Mouse (Mus musculus) fat pad, adult 2 months (tissue): ENCODE measurements around the gene Arel1.

ENCODE experiments used
- DNase-seq: peaks from one replicate; pipeline ENCODE4 v3.0.0-alpha.2; 2011; ENCODE audit warnings: low read depth, low spot score; ENCODE audit errors: extremely low read depth

Arel1 gene

DNA sequence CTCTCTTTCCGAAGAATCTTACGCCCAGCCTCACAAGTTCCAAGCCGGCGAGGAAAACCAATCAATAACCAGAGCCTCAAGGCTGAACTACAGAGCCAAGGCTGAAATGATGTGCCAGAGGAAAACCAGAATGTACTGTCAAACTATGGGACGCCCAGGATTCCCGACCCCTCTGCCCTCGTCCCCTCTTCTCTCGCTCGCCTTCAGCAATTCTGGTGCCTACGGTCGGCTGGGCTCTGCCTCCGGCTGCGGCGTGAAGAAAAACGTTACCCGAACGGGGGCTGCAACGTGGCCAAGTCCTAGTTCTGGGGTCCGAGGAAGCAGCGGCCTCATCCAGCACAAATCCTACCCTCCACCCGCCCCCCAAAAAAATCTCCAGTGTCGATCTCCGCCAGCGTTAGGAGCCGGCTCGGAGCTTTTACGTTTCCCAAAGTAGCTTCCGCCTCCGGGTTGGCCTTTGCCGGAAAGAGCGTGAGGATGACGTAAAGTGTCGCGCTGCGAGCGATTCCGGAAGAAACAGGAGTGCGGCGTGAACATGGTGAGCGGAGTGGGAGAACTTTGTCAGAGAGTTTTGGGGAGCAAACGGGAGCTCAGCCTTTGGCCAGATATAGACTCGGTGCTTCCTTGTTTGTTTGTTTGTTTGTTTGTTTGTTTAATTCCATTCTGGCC is at the start of gene Arel1, which contains the start of gene Fcf1:
Arel1 (minus strand) TSS at position 473 of the 669 bp plus-strand sequence.
Fcf1 (plus strand) TSS at position 470 of the 669 bp plus-strand sequence.
- no peak for DNase-seq

GRCm38 (mm10) chr12:85012185-85012584 is 41.5 kb upstream of the Arel1 start:
- DNase-seq: no peak

DNA sequence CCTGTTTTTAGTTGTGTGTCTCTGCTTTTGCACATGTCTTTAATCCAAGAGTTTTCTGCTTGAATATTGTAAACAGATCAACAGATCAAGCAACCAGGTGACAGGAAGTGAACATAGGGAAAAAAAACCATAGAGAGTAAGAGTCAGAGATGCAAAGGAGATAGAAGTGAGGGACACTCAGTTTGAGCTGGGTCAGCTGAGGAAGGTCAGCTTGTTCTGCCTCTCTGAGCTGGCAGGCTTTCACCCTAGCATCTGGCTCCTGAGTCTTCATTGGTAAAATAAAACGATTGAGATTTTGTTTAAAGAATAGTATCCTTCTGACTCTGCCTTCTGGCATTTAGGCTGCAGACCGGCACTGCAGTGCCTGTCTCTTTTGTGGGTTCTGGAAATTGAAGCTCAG is 39.8 kb upstream of the Arel1 start:
- DNase-seq: no peak

DNA sequence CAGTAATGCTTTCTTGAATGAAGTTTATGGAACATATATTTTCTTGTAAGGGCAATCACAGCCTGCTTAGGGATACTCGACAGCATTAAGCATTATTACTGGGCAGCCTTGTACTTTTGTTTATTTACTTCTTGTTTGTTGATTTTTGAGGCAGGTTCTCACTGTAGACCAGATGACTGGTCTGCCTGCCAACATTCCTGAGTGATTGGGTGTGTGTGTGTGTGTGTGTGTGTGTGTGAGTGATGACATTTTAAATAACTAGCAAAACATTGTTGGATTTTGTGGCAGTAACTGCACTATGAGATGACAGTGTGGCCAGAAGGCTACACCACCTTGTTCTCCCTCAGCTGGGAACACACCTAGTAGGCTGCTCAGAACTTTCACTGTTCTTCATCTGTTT is 39.1 kb upstream of the Arel1 start:
- DNase-seq: no peak

GRCm38 (mm10) chr12:85007021-85007420 is 36.3 kb upstream of the Arel1 start:
- DNase-seq: no peak

DNA sequence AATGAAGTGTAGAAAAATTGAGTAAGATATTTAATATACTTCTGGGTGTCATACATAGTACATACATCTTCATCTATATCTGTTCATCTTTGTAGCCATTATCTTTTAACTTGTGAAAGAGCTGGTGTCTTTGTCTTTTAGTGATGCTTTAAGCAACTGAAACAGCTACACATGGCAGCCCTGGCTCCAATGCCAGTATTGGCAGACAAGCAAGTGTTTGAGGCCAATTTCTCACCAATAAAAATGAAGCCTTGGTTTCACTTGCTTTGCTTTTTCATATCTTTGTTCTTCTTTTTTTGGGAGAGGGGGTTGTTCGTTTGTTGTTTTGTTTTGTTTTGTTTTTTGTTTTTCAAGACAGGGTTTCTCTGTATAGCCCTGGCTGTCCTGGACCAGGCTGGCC is 35.5 kb upstream of the Arel1 start:
- DNase-seq: no peak

- no peak for DNase-seq
Measured at GRCm38 (mm10) chr12:84999053-84999452, 28.4 kb upstream of the Arel1 start.

GRCm38 (mm10) chr12:84996501-84997398 is 26.1 kb upstream of the Arel1 start:
- DNase-seq: no peak

DNA sequence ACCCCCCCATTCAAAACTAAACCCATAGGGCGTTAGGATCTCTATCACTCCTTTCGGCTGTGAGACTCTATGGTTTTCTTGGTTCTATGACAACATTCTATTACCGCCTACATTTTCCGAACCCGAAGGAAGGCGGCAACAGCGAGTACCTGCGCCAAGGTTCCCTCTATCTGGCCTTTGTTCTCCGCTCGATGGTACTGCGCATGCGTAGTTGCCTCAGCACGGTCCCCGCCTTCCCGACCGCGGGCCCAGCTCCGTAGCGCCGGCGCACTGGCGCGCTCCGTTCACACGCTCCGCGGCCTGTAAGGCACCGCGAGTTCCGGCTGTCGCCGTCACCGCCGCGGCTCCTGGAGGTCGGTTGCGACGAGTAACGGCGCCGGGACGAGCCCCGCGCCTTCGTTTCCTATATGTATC is 25.4 kb upstream of the Arel1 start, which contains the start of gene Ylpm1:
Ylpm1 (plus strand) TSS at position 239 of the 414 bp plus-strand sequence.
- DNase-seq: peak; percentile 86

DNA sequence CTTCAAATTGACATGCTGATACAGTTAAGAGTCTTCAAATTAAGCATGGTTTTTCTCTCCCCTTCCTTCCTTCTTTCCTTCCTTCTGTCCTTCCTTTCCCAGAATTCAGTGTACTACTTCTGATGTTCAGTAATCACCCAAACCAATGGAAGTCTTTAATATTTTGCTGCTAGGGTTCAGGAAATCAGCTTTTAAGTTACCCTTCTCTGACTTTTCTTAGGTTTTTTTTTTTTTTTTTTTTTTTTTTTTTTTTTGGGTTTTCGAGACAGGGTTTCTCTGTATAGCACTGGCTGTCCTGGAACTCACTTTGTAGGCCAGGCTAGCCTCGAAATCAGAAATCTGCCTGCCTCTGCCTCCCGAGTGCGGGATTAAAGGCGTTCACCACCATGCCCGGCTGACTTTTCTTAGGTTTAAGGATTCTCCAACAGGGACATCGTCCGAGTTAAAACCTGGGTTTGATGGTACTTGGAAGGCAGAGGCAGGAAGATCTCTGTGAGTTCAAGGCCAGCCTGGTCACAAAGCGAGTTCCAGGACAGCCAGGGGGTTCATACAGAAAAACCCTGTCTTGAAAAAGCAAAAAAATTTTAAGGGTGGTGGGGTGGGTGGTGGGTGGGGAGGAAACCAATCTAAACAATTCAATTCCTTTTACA is 24.5 kb upstream of the Arel1 start:
- no peak for DNase-seq

GRCm38 (mm10) chr12:84989456-84989855 is 18.8 kb upstream of the Arel1 start:
- no peak for DNase-seq

DNA sequence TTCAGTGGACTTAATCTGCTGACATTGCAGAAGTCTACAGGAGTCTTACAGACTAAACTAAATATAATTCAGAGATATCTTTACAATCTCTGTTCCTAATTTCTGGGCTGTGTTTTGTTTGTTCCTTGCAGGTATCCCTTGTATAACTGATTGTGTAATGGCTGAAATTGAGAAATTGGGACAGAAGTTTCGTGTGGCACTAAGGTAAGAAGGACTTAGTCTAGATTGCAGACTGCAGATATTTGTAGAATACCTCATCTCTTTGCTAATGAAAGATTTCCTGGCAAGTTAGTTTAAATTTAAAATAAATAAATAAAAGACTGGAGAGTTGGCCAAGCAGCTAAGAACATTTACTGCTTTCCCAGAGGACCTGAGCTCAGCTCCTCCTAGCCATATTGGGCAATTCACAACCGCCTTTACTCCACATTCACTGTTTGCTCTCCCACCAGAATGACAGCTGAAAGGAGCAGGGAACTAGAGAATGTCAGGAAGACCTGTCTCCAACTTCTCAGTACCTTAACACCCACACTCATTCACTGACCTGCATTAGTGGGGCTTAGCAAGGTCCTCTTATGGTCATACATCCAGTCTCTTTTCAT is 8.7 kb upstream of the Arel1 start:
- peak; percentile 92 for DNase-seq

GRCm38 (mm10) chr12:84969656-84970427 is 858 bp downstream of the Arel1 start:
- DNase-seq: no peak

- no peak for DNase-seq
Measured at GRCm38 (mm10) chr12:84968831-84969655, 1.7 kb downstream of the Arel1 start.

DNA sequence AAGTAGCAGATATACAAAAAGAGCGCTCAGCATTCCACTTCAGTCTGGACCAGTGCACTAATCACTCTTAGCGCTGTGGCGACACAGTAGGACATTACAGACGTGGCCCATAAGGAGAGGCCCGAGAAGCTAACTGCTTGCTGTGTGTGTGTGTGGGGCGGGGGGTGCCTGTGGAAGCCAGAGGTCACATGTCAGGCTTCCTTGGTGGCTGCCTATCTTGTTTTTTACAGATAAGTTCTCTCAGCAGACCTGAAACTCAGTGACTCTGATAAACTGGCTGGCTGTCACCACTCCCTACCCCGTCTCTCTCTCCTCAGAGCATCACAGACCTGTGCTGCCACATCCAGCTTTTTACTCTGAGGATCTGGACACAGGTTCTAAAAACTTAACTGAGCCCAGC is 8.1 kb downstream of the Arel1 start:
- DNase-seq: no peak

- no peak for DNase-seq
Measured at GRCm38 (mm10) chr12:84958794-84959356, 11.8 kb downstream of the Arel1 start.

- no peak for DNase-seq
Measured at GRCm38 (mm10) chr12:84956317-84956716, 14.4 kb downstream of the Arel1 start.

- no peak for DNase-seq
Measured at GRCm38 (mm10) chr12:84952351-84952750, 18.3 kb downstream of the Arel1 start.

- no peak for DNase-seq
Measured at GRCm38 (mm10) chr12:84951531-84951930, 19.2 kb downstream of the Arel1 start.
